Mouse (Mus musculus) heart, postnatal 0 days (tissue): ENCODE results near the gene Csf3.

Source experiments
- CTCF ChIP-seq: IDR thresholded peaks from 2 replicates; pipeline ENCODE4 v1.5.1; 2016; ENCODE audit warnings: antibody characterized with exemption, control low read depth, low read depth
- EP300 ChIP-seq: IDR thresholded peaks from 2 replicates; pipeline ENCODE4 v1.6.1; 2016; ENCODE audit warnings: antibody characterized with exemption, low read depth

DNA sequence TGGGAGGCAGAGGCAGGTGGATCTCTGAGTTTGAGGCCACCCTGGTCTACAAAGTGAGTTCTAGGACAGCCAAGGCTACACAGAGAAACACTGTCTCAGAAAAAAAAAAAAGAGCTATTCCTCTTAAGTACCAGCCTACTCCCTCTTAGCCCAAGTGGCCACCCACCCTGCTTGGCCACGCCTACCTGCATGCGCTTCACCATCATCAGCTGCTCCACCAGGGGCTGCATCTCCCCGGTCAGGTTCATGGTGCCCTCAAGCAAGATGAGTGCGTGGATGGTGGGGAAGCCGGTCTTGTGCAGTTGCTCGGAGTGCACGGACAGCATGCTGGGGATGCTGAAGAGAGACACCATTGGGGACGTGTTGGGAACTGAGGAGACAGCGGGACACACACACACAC is 14.9 kb downstream of the Csf3 start:
- TF ChIP-seq CTCF (no peak), EP300 (no peak)
